Mouse (Mus musculus): ENCODE data around the gene Hoxa6. TPM values are rescaled to one million over a fixed set of nuclear protein-coding genes. Genes with fewer than 3 reads are reported as not detected.
A peak's percentile ranks its signal among the peaks of the same experiment; 100 is the strongest.

The Hoxa6 gene
- polyA plus RNA-seq (2017; shearing (Covaris generic)): not detected

- ATAC-seq: no peak
These were observed at the start of gene Hoxa6 for GRCm38 (mm10) chr6:52208072-52208867. Gene Hoxa6, minus strand, starts transcription at chr6:52208722.

- ATAC-seq: peak; percentile 47
These were observed 48.4 kb upstream of the Hoxa6 start for GRCm38 (mm10) chr6:52256956-52257355.

GRCm38 (mm10) chr6:52253511-52254500 is 45.3 kb upstream of the Hoxa6 start:
- no peak for ATAC-seq

GRCm38 (mm10) chr6:52252775-52253376 is 44.4 kb upstream of the Hoxa6 start:
- no peak for ATAC-seq

GRCm38 (mm10) chr6:52252016-52252774 is 43.7 kb upstream of the Hoxa6 start:
- no peak for ATAC-seq

- no peak for ATAC-seq
These were observed 42.8 kb upstream of the Hoxa6 start for GRCm38 (mm10) chr6:52251177-52251879.

GRCm38 (mm10) chr6:52249826-52250225 is 41.3 kb upstream of the Hoxa6 start:
- ATAC-seq: no peak

- ATAC-seq: no peak
These were observed 40.9 kb upstream of the Hoxa6 start for GRCm38 (mm10) chr6:52249415-52249738.

GRCm38 (mm10) chr6:52248638-52249414 is 40.3 kb upstream of the Hoxa6 start:
- ATAC-seq: peak; percentile 22

- ATAC-seq: no peak
These were observed 39.5 kb upstream of the Hoxa6 start for GRCm38 (mm10) chr6:52247766-52248637.

- ATAC-seq: no peak
These were observed 38.4 kb upstream of the Hoxa6 start for GRCm38 (mm10) chr6:52246916-52247315.

- ATAC-seq: peak; percentile 24
These were observed 37.9 kb upstream of the Hoxa6 start for GRCm38 (mm10) chr6:52246403-52246803.

- ATAC-seq: peak; percentile 30
These were observed 37.2 kb upstream of the Hoxa6 start, which contains the start of gene Hoxa11 for GRCm38 (mm10) chr6:52245757-52246142. Gene Hoxa11, minus strand, starts transcription at chr6:52245810.

GRCm38 (mm10) chr6:52245040-52245756 is 36.7 kb upstream of the Hoxa6 start:
- no peak for ATAC-seq

GRCm38 (mm10) chr6:52244471-52245039 is 36.0 kb upstream of the Hoxa6 start:
- no peak for ATAC-seq

GRCm38 (mm10) chr6:52243681-52244121 is 35.2 kb upstream of the Hoxa6 start:
- no peak for ATAC-seq

GRCm38 (mm10) chr6:52242801-52243332 is 34.3 kb upstream of the Hoxa6 start:
- no peak for ATAC-seq

GRCm38 (mm10) chr6:52241001-52241621 is 32.6 kb upstream of the Hoxa6 start:
- no peak for ATAC-seq
